Comparison of ENCODE assay signal across 36 mouse cellular contexts in the genomic region with DNA sequence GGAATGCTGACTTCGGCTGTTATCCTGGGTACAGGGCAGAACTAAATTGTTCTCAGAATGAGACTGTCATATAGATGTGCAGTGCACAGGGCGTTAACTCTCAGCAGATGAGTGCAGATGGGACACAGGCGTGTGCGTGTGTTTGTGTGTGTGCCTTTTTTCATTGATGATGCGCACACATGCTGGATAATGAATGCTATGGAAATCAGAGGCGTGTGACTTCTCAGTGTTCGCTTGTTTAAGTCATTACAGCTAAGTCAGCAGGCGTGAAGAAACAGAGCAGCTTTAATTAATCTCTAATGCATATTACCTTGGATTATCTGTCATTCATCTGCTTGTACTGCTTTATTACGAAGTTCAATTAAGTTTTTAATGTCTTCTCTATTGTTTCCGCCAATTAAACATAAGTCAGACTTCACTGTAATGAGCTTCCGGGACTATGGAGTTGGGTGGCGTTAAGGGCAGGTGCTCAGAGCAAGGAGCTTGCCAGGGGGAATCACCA. TPM values are rescaled to one million over a fixed set of nuclear protein-coding genes. Genes with fewer than 3 reads are reported as not detected.
DNase-seq lines count a peak whose midpoint lies in the region; ATAC-seq and TF ChIP-seq lines count a peak whose summit lies in the region.
"Had no signal": no experiment of that assay in that cellular context is flagged by ENCODE, and none has a peak within 500 bp of the region (broad histone marks: within the 10 kb centered on the region; RNA-seq: fewer than 3 reads in every experiment).

No protein-coding gene starts in this region.

- no peak for TF ChIP-seq CTCF in forebrain, postnatal 0 days (IDR thresholded peaks at IDR 0.05; ENCODE audit: low read depth)
- TF ChIP-seq CTCF in hindbrain, postnatal 0 days (IDR thresholded peaks at IDR 0.05; ENCODE audit: low read depth): no peak

- no peak for DNase-seq in forebrain, postnatal 0 days
- DNase-seq in forebrain, embryonic 10.5 days (ENCODE audit: extremely low spot score, low spot score): no peak
- no peak for DNase-seq in neural tube, embryonic 10.5 days (ENCODE audit: extremely low spot score, low spot score)
- DNase-seq in hindbrain, postnatal 0 days (ENCODE audit: low spot score): peak; percentile 26
- peak; percentile 61 for DNase-seq in retina, postnatal 1 day
- no peak for DNase-seq in embryo, embryonic 9.5 days (ENCODE audit: extremely low spot score)
- no peak for DNase-seq in right cerebral cortex, adult 18-20 months
- DNase-seq: adrenal gland, adult 8-10 months; B cell, adult 2 months; cerebellum, adult 11 months; cerebellum, adult 9-10 months; embryo, embryonic 11 days; gastrocnemius, adult 2 months; gastrocnemius, postnatal 36 days; heart, adult 2 months; kidney, adult 2 months; kidney, postnatal 4 days; layer of hippocampus, postnatal 36 days; left cerebral cortex, postnatal 4 days; liver, postnatal 0 days; lung, postnatal 36 days; right cerebral cortex, postnatal 25 days; thymus, postnatal 14 days had no signal

- no peak overlapping the region for H3K4me2 ChIP-seq in forebrain, postnatal 0 days (ENCODE audit: low read depth)
- H3K4me2 ChIP-seq in neural tube, embryonic 12.5 days (replicated peaks): no peak overlapping the region
- no peak overlapping the region for H3K4me2 ChIP-seq in hindbrain, postnatal 0 days (ENCODE audit: low read depth, low read length)
- H3K4me2 ChIP-seq: embryonic facial prominence, embryonic 15.5 days; heart, embryonic 12.5 days; intestine, embryonic 15.5 days; liver, embryonic 12.5 days; midbrain, embryonic 12.5 days; stomach, embryonic 15.5 days had no signal

- WGBS in forebrain, postnatal 0 days: 35% methylated on average over 12 of the region's 12 CpGs
- 85% methylated on average over 12 of the region's 12 CpGs for WGBS in forebrain, embryonic 10.5 days
- 76% methylated on average over 12 of the region's 12 CpGs for WGBS in neural tube, embryonic 12.5 days
- WGBS in hindbrain, postnatal 0 days: 47% methylated on average over 12 of the region's 12 CpGs

- no peak overlapping the region for H3K4me3 ChIP-seq in forebrain, postnatal 0 days (ENCODE audit: low read depth, low read length)
- no peak overlapping the region for H3K4me3 ChIP-seq in forebrain, embryonic 10.5 days
- no peak overlapping the region for H3K4me3 ChIP-seq in neural tube, embryonic 12.5 days
- no peak overlapping the region for H3K4me3 ChIP-seq in hindbrain, postnatal 0 days (ENCODE audit: low read length)
- H3K4me3 ChIP-seq: embryonic facial prominence, embryonic 15.5 days; gastrocnemius, adult 2 months; heart, adult 2 months; heart, embryonic 12.5 days; intestine, embryonic 15.5 days; liver, embryonic 12.5 days; midbrain, embryonic 12.5 days; stomach, embryonic 15.5 days had no signal

- no peaks in the 10 kb centered on the region for H3K9me3 ChIP-seq in forebrain, postnatal 0 days (ENCODE audit: low read length)
- H3K9me3 ChIP-seq in forebrain, embryonic 10.5 days: peaks cover 5% of the 10 kb centered on the region; the same call in 1 of the 2 replicates
- no peaks in the 10 kb centered on the region for H3K9me3 ChIP-seq in neural tube, embryonic 12.5 days
- H3K9me3 ChIP-seq in hindbrain, postnatal 0 days (ENCODE audit: low read length): no peaks in the 10 kb centered on the region
- H3K9me3 ChIP-seq: embryonic facial prominence, embryonic 15.5 days; intestine, embryonic 15.5 days; liver, embryonic 12.5 days; midbrain, embryonic 12.5 days; stomach, embryonic 15.5 days had no signal

- no peak overlapping the region for H3K9ac ChIP-seq in forebrain, postnatal 0 days
- H3K9ac ChIP-seq in neural tube, embryonic 12.5 days: no peak overlapping the region
- H3K9ac ChIP-seq in hindbrain, postnatal 0 days (replicated peaks; ENCODE audit: low read length): no peak overlapping the region
- H3K9ac ChIP-seq: embryonic facial prominence, embryonic 15.5 days; heart, embryonic 12.5 days; intestine, embryonic 15.5 days; liver, embryonic 12.5 days; liver, postnatal 0 days; midbrain, embryonic 12.5 days; stomach, embryonic 15.5 days had no signal

- H3K4me1 ChIP-seq in forebrain, postnatal 0 days (ENCODE audit: insufficient read depth): no peaks in the 10 kb centered on the region
- H3K4me1 ChIP-seq in forebrain, embryonic 10.5 days: no peaks in the 10 kb centered on the region
- H3K4me1 ChIP-seq in neural tube, embryonic 12.5 days: 0 out of 2 replicates have a peak, but pooled peaks cover 2% of the 10 kb centered on the region
- H3K4me1 ChIP-seq in hindbrain, postnatal 0 days (ENCODE audit: insufficient read depth, low read length): no peaks in the 10 kb centered on the region
- H3K4me1 ChIP-seq: embryonic facial prominence, embryonic 15.5 days; intestine, embryonic 15.5 days; liver, embryonic 12.5 days; midbrain, embryonic 12.5 days; stomach, embryonic 15.5 days had no signal

- H3K27me3 ChIP-seq in forebrain, postnatal 0 days (ENCODE audit: insufficient read depth, low read length): no peaks in the 10 kb centered on the region
- H3K27me3 ChIP-seq in forebrain, embryonic 10.5 days (ENCODE audit: poor library complexity, severe bottlenecking): no peaks in the 10 kb centered on the region
- no peaks in the 10 kb centered on the region for H3K27me3 ChIP-seq in neural tube, embryonic 12.5 days (replicated peaks)
- no peaks in the 10 kb centered on the region for H3K27me3 ChIP-seq in hindbrain, postnatal 0 days (ENCODE audit: insufficient read depth, low read length)
- H3K27me3 ChIP-seq: CH12.LX; embryonic facial prominence, embryonic 15.5 days; heart, embryonic 12.5 days; intestine, embryonic 15.5 days; liver, embryonic 12.5 days; midbrain, embryonic 12.5 days; stomach, embryonic 15.5 days had no signal

- H3K36me3 ChIP-seq in forebrain, postnatal 0 days (ENCODE audit: insufficient read depth): no peaks in the 10 kb centered on the region
- H3K36me3 ChIP-seq in forebrain, embryonic 10.5 days (replicated peaks): no peaks in the 10 kb centered on the region
- no peaks in the 10 kb centered on the region for H3K36me3 ChIP-seq in neural tube, embryonic 12.5 days
- no peaks in the 10 kb centered on the region for H3K36me3 ChIP-seq in hindbrain, postnatal 0 days (ENCODE audit: insufficient read depth, low read length)
- H3K36me3 ChIP-seq: embryonic facial prominence, embryonic 15.5 days; heart, embryonic 12.5 days; intestine, embryonic 15.5 days; liver, embryonic 12.5 days; midbrain, embryonic 12.5 days; stomach, embryonic 15.5 days had no signal

- H3K27ac ChIP-seq in forebrain, postnatal 0 days (ENCODE audit: low read depth, low read length): no peak overlapping the region
- H3K27ac ChIP-seq in forebrain, embryonic 10.5 days: no peak overlapping the region
- no peak overlapping the region for H3K27ac ChIP-seq in neural tube, embryonic 12.5 days
- no peak overlapping the region for H3K27ac ChIP-seq in hindbrain, postnatal 0 days
- H3K27ac ChIP-seq: embryonic facial prominence, embryonic 15.5 days; gastrocnemius, adult 2 months; heart, adult 2 months; intestine, embryonic 15.5 days; kidney, postnatal 0 days; liver, embryonic 12.5 days; midbrain, embryonic 12.5 days; stomach, embryonic 15.5 days had no signal

- peak; percentile 73 for ATAC-seq in forebrain, postnatal 0 days
- peak; percentile 53; the same call in 1 of the 2 replicates for ATAC-seq in neural tube, embryonic 12.5 days (ENCODE audit: low FRiP score, low read depth)
- peak; percentile 58 for ATAC-seq in hindbrain, postnatal 0 days
- ATAC-seq: activated CD4-positive, CD25-positive, alpha-beta regulatory T cell, adult 4 months; intestine, embryonic 15.5 days; liver, embryonic 12.5 days; liver, postnatal 0 days had no signal

RNA-seq across cellular contexts. Expression of gene Creg2, which starts 15.5 kb away (rescaled TPM):
- total RNA-seq in forebrain, postnatal 0 days (2014; rRNA removed): 9.8 and 13.1 TPM in 2 replicates
- polyA plus RNA-seq in forebrain, postnatal 0 days (2015; fragmentation: Nextera tagmentation; extraction: Ambion mirVana): 2.8 and 6.9 TPM in 2 replicates
- 0.05 TPM in 1 of 2 replicates, not detected in the other for polyA plus RNA-seq in forebrain, embryonic 10.5 days (2016; fragmentation: Nextera tagmentation; extraction: Ambion mirVana)
- polyA plus RNA-seq in neural tube, embryonic 12.5 days (2016; fragmentation: Nextera tagmentation; extraction: Ambion mirVana): 2.9 and 3.2 TPM in 2 replicates
- 17.6 and 20.2 TPM in 2 replicates for total RNA-seq in hindbrain, postnatal 0 days (2014; rRNA removed)
- 14.1 and 15.7 TPM in 2 replicates for polyA plus RNA-seq in hindbrain, postnatal 0 days (2015; fragmentation: Nextera tagmentation; extraction: Ambion mirVana)
- total RNA-seq: CH12.LX; gastrocnemius, postnatal 36 days; hematopoietic stem cell, adult 5-6 weeks; megakaryocyte, adult 5-6 weeks had no signal
- polyA plus RNA-seq: heart, adult 2 months; liver, embryonic 12.5 days; liver, postnatal 0 days had no signal

RNA-seq across cellular contexts. Expression of gene Rfx8, which starts 54.0 kb away (rescaled TPM):
- total RNA-seq in forebrain, postnatal 0 days (2014; rRNA removed): 0.52 TPM in 1 of 2 replicates, not detected in the other
- 0.22 and 0.34 TPM in 2 replicates for polyA plus RNA-seq in forebrain, postnatal 0 days (2015; fragmentation: Nextera tagmentation; extraction: Ambion mirVana)
- polyA plus RNA-seq in forebrain, embryonic 10.5 days (2016; fragmentation: Nextera tagmentation; extraction: Ambion mirVana): 0.22 and 0.34 TPM in 2 replicates
- 0.27 TPM in 1 of 2 replicates, not detected in the other for polyA plus RNA-seq in neural tube, embryonic 12.5 days (2016; fragmentation: Nextera tagmentation; extraction: Ambion mirVana)
- total RNA-seq in hindbrain, postnatal 0 days (2014; rRNA removed): 0.10 and 0.97 TPM in 2 replicates
- 0.39 and 0.68 TPM in 2 replicates for polyA plus RNA-seq in hindbrain, postnatal 0 days (2015; fragmentation: Nextera tagmentation; extraction: Ambion mirVana)
- total RNA-seq: CH12.LX; ES-E14; gastrocnemius, adult 2 months; gastrocnemius, postnatal 36 days; megakaryocyte, adult 5-6 weeks had no signal
- polyA plus RNA-seq: activated CD4-positive, CD25-positive, alpha-beta regulatory T cell, adult 4 months; kidney, adult 2 months; liver, postnatal 0 days had no signal

Comparison
In these comparisons a context has a peak if more than half of its experiments do, and no peak if none do; other contexts are left out.
1. DNase-seq: peak in hindbrain, postnatal 0 days (single experiment) and retina, postnatal 1 day (single experiment); none in forebrain, postnatal 0 days (single experiment), forebrain, embryonic 10.5 days (single experiment), neural tube, embryonic 10.5 days (single experiment), embryo, embryonic 9.5 days (single experiment) and right cerebral cortex, adult 18-20 months (single experiment).
2. Peak in every context shown above with its lines, with median percentiles within 50 percentile points of each other: ATAC-seq.